Mouse (Mus musculus) spleen, adult 2 months (tissue): ENCODE results near the gene Stradb.

Experiments
- CTCF ChIP-seq: fragments of 200-500 bp; IDR thresholded peaks from 2 replicates; pipeline ENCODE4 v1.5.1; 2011; ENCODE audit warnings: mild to moderate bottlenecking, inconsistent platforms; ENCODE audit not compliant: insufficient read depth, insufficient read length, insufficient replicate concordance; ENCODE audit errors: extremely low read depth
- POLR2A ChIP-seq: fragments of 200-500 bp; IDR thresholded peaks from 2 replicates; pipeline ENCODE4 v1.6.1; 2011; ENCODE audit warnings: low read depth, low read length, inconsistent platforms

DNA sequence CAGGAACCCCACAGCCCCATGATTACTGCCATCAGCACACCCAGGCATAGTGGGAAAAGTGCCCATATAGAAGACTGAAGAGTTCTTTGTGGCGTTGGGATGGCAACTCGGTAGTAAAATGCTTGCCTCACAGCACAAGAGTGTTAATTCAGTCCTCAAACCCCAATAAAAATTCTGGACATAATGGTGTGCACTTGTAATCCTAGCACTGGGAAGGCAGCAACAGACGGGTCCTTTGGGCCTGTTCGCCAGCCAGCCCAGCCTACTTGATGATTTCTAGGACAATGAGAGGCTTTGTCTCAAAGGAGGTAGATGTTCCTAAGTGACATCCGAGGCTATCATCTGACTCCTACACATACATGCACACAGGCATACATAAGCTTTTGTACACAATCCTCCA lies 64.4 kb downstream of the Stradb start:
- TF ChIP-seq CTCF: no peak
- TF ChIP-seq POLR2A: no peak
